Mouse (Mus musculus): ENCODE measurements around the gene Syt16. TPM values are rescaled to one million over a fixed set of nuclear protein-coding genes. Genes with fewer than 3 reads are reported as not detected.
A peak's percentile ranks its signal among the peaks of the same experiment; 100 is the strongest.

Syt16 gene
- polyA plus RNA-seq, 1 experiment, result 0.02 TPM

DNA sequence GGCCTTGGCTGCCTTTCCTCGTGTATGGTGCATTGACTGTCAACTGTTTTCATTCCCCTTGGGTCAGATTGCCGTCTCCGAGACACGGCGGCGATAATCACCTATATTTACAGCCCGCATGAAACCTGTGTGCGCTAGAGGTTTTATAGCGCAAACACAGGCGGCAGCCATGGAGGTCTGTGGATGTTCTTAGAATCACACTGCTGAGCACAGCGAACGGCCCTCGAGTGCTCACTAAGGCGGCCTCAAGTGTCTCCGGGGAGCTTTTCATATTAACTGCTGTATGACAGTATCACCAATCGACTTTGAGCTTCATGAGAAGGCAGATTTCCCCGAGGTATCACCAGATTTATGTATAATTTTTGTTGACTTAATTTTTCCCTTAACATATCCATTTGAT lies 275.1 kb downstream of the Syt16 start:
- TF ChIP-seq POLR2A (IDR thresholded peaks at IDR 0.05; ENCODE audit: low read depth, low read length) (no peak), CTCF (conservative IDR thresholded peaks at IDR 0.05; ENCODE audit: insufficient read depth, insufficient read length, low read depth, low read length) (no peak)
- 89% methylated on average over 17 of the region's 17 CpGs for WGBS
- no peaks in the 10 kb centered on the region for H3K36me3 ChIP-seq (ENCODE audit: control insufficient read depth, insufficient read depth, low read length)
- H3K27me3 ChIP-seq (replicated peaks; ENCODE audit: control insufficient read depth, insufficient read depth, low read length), result no peaks in the 10 kb centered on the region; the same call in 1 of the 2 replicates
- no peak overlapping the region for H3K4me3 ChIP-seq (ENCODE audit: insufficient read depth, low read depth, low read length)
- no peak overlapping the region for H3K27ac ChIP-seq (ENCODE audit: insufficient read depth, low read depth, low read length)
- DNase-seq, result no peak
- no peaks in the 10 kb centered on the region for H3K4me1 ChIP-seq (ENCODE audit: control insufficient read depth, insufficient read depth, low read length)

- no peak overlapping the region for H3K4me3 ChIP-seq (ENCODE audit: insufficient read depth, low read depth, low read length)
These were observed 279.8 kb downstream of the Syt16 start for GRCm38 (mm10) chr12:74277265-74277664.

DNA sequence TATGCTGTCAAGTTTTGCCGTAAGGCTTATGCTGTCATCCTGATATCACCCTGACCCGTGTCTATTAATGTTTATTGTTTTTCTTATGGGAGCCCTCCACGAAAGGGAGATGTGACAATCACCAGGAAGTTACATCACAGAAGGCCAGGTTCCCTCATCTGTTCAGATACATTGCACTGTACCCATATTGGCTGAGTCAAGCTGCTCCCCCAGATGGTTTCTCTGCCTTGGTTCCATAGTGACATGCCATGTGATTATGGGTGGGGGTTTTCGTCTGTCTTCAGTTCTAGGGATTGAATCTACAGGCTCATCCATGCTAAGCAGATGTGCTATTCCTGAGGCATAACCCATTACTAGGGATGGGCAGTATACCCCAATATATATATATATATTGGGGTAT lies 283.9 kb downstream of the Syt16 start:
- H3K36me3 ChIP-seq (ENCODE audit: control insufficient read depth, insufficient read depth, low read length), result no peaks in the 10 kb centered on the region
- H3K4me3 ChIP-seq (ENCODE audit: insufficient read depth, low read depth, low read length), result no peak overlapping the region
- DNase-seq, result no peak
- no peaks in the 10 kb centered on the region for H3K4me1 ChIP-seq (ENCODE audit: control insufficient read depth, insufficient read depth, low read length)
- no peak for TF ChIP-seq POLR2A (IDR thresholded peaks at IDR 0.05; ENCODE audit: low read depth, low read length)
- no peak for TF ChIP-seq CTCF (conservative IDR thresholded peaks at IDR 0.05; ENCODE audit: insufficient read depth, insufficient read length, low read depth, low read length)
- no peak overlapping the region for H3K27ac ChIP-seq (ENCODE audit: insufficient read depth, low read depth, low read length)
- WGBS, result 81% methylated on average over 4 of the region's 4 CpGs
- no peaks in the 10 kb centered on the region; the same call in 1 of the 2 replicates for H3K27me3 ChIP-seq (replicated peaks; ENCODE audit: control insufficient read depth, insufficient read depth, low read length)

More at GRCm38 (mm10) chr12:74277265-74277664, 279.8 kb downstream of the Syt16 start:
- no peak for DNase-seq
- Histone ChIP-seq H3K4me1 (ENCODE audit: control insufficient read depth, insufficient read depth, low read length) (no peaks in the 10 kb centered on the region), H3K36me3 (ENCODE audit: control insufficient read depth, insufficient read depth, low read length) (no peaks in the 10 kb centered on the region), H3K27me3 (replicated peaks; ENCODE audit: control insufficient read depth, insufficient read depth, low read length) (no peaks in the 10 kb centered on the region; the same call in 1 of the 2 replicates), H3K27ac (ENCODE audit: insufficient read depth, low read depth, low read length) (no peak overlapping the region)
- WGBS, result 81% methylated on average over 5 of the region's 5 CpGs
- TF ChIP-seq POLR2A (IDR thresholded peaks at IDR 0.05; ENCODE audit: low read depth, low read length), result no peak
- no peak for TF ChIP-seq CTCF (conservative IDR thresholded peaks at IDR 0.05; ENCODE audit: insufficient read depth, insufficient read length, low read depth, low read length)

- WGBS, result 48% methylated on average over 1 of the region's 1 CpGs
- Histone ChIP-seq H3K36me3 (ENCODE audit: control insufficient read depth, insufficient read depth, low read length) (no peaks in the 10 kb centered on the region), H3K27ac (ENCODE audit: insufficient read depth, low read depth, low read length) (no peak overlapping the region), H3K4me3 (ENCODE audit: insufficient read depth, low read depth, low read length) (no peak overlapping the region), H3K4me1 (ENCODE audit: control insufficient read depth, insufficient read depth, low read length) (no peaks in the 10 kb centered on the region), H3K27me3 (replicated peaks; ENCODE audit: control insufficient read depth, insufficient read depth, low read length) (no peaks in the 10 kb centered on the region; the same call in 1 of the 2 replicates)
- no peak for DNase-seq
- TF ChIP-seq POLR2A (IDR thresholded peaks at IDR 0.05; ENCODE audit: low read depth, low read length) (no peak), CTCF (conservative IDR thresholded peaks at IDR 0.05; ENCODE audit: insufficient read depth, insufficient read length, low read depth, low read length) (no peak)
These were observed 285.4 kb downstream of the Syt16 start for GRCm38 (mm10) chr12:74282846-74283245.

- TF ChIP-seq CTCF (conservative IDR thresholded peaks at IDR 0.05; ENCODE audit: insufficient read depth, insufficient read length, low read depth, low read length) (no peak), POLR2A (IDR thresholded peaks at IDR 0.05; ENCODE audit: low read depth, low read length) (no peak)
- H3K4me1 ChIP-seq (ENCODE audit: control insufficient read depth, insufficient read depth, low read length), result no peaks in the 10 kb centered on the region
- no peaks in the 10 kb centered on the region; the same call in 1 of the 2 replicates for H3K27me3 ChIP-seq (replicated peaks; ENCODE audit: control insufficient read depth, insufficient read depth, low read length)
- no peak overlapping the region for H3K4me3 ChIP-seq (ENCODE audit: insufficient read depth, low read depth, low read length)
- H3K27ac ChIP-seq (ENCODE audit: insufficient read depth, low read depth, low read length), result no peak overlapping the region
- 1% methylated on average over 49 of the region's 49 CpGs for WGBS
- peak; percentile 18 for DNase-seq
- H3K36me3 ChIP-seq (ENCODE audit: control insufficient read depth, insufficient read depth, low read length), result no peaks in the 10 kb centered on the region
These were observed 286.7 kb downstream of the Syt16 start for GRCm38 (mm10) chr12:74284020-74284684.

DNA sequence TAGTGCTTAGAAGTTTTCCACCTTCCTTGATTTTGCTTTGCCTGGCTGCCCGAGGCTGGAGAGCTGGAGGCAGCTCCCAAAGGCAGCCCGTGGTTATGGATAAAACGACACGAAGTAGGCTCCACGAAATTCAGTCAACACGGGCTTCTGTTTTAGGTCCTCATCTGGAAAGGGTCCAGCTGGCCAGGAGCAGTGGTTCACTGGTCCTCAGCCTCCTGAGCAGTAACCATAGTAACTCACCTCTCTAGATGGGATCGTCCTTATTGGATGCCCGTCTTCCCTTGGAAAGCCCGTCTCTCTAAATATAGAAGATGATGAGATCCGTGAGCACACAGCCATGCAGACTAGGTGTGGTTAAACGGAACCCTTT lies 287.2 kb downstream of the Syt16 start:
- WGBS, result 6% methylated on average over 11 of the region's 11 CpGs
- Histone ChIP-seq H3K36me3 (ENCODE audit: control insufficient read depth, insufficient read depth, low read length) (no peaks in the 10 kb centered on the region), H3K4me1 (ENCODE audit: control insufficient read depth, insufficient read depth, low read length) (no peaks in the 10 kb centered on the region), H3K27me3 (replicated peaks; ENCODE audit: control insufficient read depth, insufficient read depth, low read length) (no peaks in the 10 kb centered on the region; the same call in 1 of the 2 replicates), H3K27ac (ENCODE audit: insufficient read depth, low read depth, low read length) (no peak overlapping the region), H3K4me3 (ENCODE audit: insufficient read depth, low read depth, low read length) (no peak overlapping the region)
- no peak for TF ChIP-seq CTCF (conservative IDR thresholded peaks at IDR 0.05; ENCODE audit: insufficient read depth, insufficient read length, low read depth, low read length)
- TF ChIP-seq POLR2A (IDR thresholded peaks at IDR 0.05; ENCODE audit: low read depth, low read length), result no peak
- DNase-seq, result no peak

GRCm38 (mm10) chr12:74290983-74291382 lies 293.5 kb downstream of the Syt16 start:
- TF ChIP-seq POLR2A (IDR thresholded peaks at IDR 0.05; ENCODE audit: low read depth, low read length), result no peak
- no peak for TF ChIP-seq CTCF (conservative IDR thresholded peaks at IDR 0.05; ENCODE audit: insufficient read depth, insufficient read length, low read depth, low read length)
- Histone ChIP-seq H3K36me3 (ENCODE audit: control insufficient read depth, insufficient read depth, low read length) (no peaks in the 10 kb centered on the region), H3K4me3 (ENCODE audit: insufficient read depth, low read depth, low read length) (no peak overlapping the region), H3K27ac (ENCODE audit: insufficient read depth, low read depth, low read length) (no peak overlapping the region), H3K4me1 (ENCODE audit: control insufficient read depth, insufficient read depth, low read length) (no peaks in the 10 kb centered on the region), H3K27me3 (replicated peaks; ENCODE audit: control insufficient read depth, insufficient read depth, low read length) (no peaks in the 10 kb centered on the region; the same call in 1 of the 2 replicates)
- no peak for DNase-seq
- WGBS, result 88% methylated on average over 4 of the region's 4 CpGs

All from kidney, adult 2 months (tissue).